Mouse (Mus musculus) MEL (cell line): ENCODE data around the gene Ifna7.

Source experiments
- CHD1 ChIP-seq: IDR thresholded peaks from 2 replicates; pipeline ENCODE4 v1.6.1; 2012; ENCODE audit warnings: low read depth, mild to moderate bottlenecking, inconsistent platforms, low read length, improper control_type of control experiment
- CTCF ChIP-seq, 3 experiments: IDR thresholded peaks in 2 of 3; conservative IDR thresholded peaks in 1 of 3; 2 replicates each; pipeline ENCODE4 v1.5.1; 2011 to 2012; ENCODE audit warnings: low read length in 3 of 3, low read depth in 2 of 3, mild to moderate bottlenecking in 2 of 3, improper control_type of control experiment in 1 of 3, inconsistent platforms in 1 of 3, mixed read lengths in 1 of 3, moderate library complexity in 1 of 3; ENCODE audit not compliant: control insufficient read depth in 1 of 3, insufficient read depth in 1 of 3, poor library complexity in 1 of 3, severe bottlenecking in 1 of 3
- E2F4 ChIP-seq: IDR thresholded peaks from 2 replicates; pipeline ENCODE4 v1.6.1; 2011; ENCODE audit warnings: low read depth, low read length, improper control_type of control experiment, borderline replicate concordance
- ELF1 ChIP-seq: IDR thresholded peaks from 2 replicates; pipeline ENCODE4 v1.6.1; 2014; ENCODE audit warnings: low read depth, mild to moderate bottlenecking, inconsistent platforms, low read length, improper control_type of control experiment, moderate library complexity
- EP300 ChIP-seq, 2 experiments: IDR thresholded peaks; 2 replicates each; pipeline ENCODE4 v1.6.1; 2011; ENCODE audit warnings: improper control_type of control experiment in 2 of 2, low read length in 2 of 2, low read depth in 1 of 2, mild to moderate bottlenecking in 1 of 2
- GATA1 ChIP-seq: IDR thresholded peaks from 2 replicates; pipeline ENCODE4 v1.6.1; 2011; ENCODE audit warnings: low read depth, low read length, improper control_type of control experiment
- MEF2A ChIP-seq: IDR thresholded peaks from 2 replicates; pipeline ENCODE4 v1.6.1; 2014; ENCODE audit warnings: low read depth, mild to moderate bottlenecking, inconsistent platforms, low read length, improper control_type of control experiment; ENCODE audit not compliant: poor library complexity, insufficient replicate concordance, severe bottlenecking; ENCODE audit errors: extremely low read depth
- TBP ChIP-seq: IDR thresholded peaks from 2 replicates; pipeline ENCODE4 v1.8.0; 2011; ENCODE audit warnings: low read depth, low read length, improper control_type of control experiment
- UBTF ChIP-seq: IDR thresholded peaks from 2 replicates; pipeline ENCODE4 v1.6.1; 2012; ENCODE audit warnings: low read depth, mild to moderate bottlenecking, inconsistent platforms, low read length, improper control_type of control experiment, moderate library complexity, borderline replicate concordance; ENCODE audit not compliant: insufficient read depth
- USF1 ChIP-seq: IDR thresholded peaks from 2 replicates; pipeline ENCODE4 v1.6.1; 2014; ENCODE audit warnings: low read depth, mild to moderate bottlenecking, inconsistent platforms, low read length, improper control_type of control experiment, moderate library complexity

DNA sequence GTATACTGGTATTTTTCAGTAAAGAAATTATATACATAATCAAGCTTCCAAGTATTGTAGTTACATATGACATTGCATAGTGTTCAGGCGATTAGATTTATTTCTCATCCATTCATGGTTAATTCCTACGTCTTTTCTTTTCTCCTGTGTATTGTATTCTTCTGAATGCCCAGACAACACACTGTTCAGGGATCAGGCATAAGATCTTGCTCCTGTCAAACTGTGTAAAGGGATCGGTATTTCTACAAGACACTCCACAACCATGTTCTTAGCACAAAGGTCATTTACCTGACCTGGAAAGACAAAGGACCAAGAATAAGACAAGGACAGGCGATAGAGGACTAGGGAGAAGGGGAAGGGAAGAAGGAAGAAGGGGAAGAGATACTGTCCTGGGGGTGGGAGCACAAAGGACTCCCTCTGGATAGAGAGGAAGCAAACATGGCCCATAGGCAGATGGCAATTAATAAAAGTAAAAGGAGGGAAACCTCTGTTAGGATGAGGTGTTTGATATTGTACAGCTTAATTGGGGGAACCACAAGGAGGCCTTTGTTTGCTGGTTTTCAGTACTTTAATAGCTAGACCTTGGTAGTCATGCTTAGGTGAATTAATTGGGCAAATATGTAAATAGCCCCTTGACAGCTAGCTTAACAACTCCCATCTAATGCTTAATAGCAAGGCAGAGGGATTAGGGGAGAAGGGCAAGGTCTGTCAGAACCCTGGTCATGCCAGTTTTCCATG, 35.2 kb downstream of the Ifna7 start:
- TF ChIP-seq UBTF, result no peak
- no peak for TF ChIP-seq TBP
- no peak for TF ChIP-seq GATA1
- TF ChIP-seq E2F4, result no peak
- TF ChIP-seq ELF1, result no peak
- no peak for TF ChIP-seq EP300 (IDR thresholded peaks at IDR 0.05; ENCODE audit: low read depth in 1 of 2, low read length in 2 of 2)
- no peak for TF ChIP-seq CTCF (IDR thresholded peaks at IDR 0.05 in 2 of 3, conservative IDR thresholded peaks at IDR 0.05 in 1 of 3; ENCODE audit: control insufficient read depth in 1 of 3, insufficient read depth in 1 of 3, low read depth in 2 of 3, low read length in 3 of 3, poor library complexity in 1 of 3, severe bottlenecking in 1 of 3)
- TF ChIP-seq USF1, result no peak
- no peak for TF ChIP-seq MEF2A
- TF ChIP-seq CHD1, result no peak
